Mouse (Mus musculus) cerebellum, postnatal 4 days (tissue): ENCODE measurements around the gene Gm10282.

ENCODE experiments used
- DNase-seq, 2 experiments: peaks; one replicate each; pipeline ENCODE4 v3.0.0; 2022; ENCODE audit warnings: low spot score in 2 of 2, mixed read lengths in 1 of 2

The Gm10282 gene

DNA sequence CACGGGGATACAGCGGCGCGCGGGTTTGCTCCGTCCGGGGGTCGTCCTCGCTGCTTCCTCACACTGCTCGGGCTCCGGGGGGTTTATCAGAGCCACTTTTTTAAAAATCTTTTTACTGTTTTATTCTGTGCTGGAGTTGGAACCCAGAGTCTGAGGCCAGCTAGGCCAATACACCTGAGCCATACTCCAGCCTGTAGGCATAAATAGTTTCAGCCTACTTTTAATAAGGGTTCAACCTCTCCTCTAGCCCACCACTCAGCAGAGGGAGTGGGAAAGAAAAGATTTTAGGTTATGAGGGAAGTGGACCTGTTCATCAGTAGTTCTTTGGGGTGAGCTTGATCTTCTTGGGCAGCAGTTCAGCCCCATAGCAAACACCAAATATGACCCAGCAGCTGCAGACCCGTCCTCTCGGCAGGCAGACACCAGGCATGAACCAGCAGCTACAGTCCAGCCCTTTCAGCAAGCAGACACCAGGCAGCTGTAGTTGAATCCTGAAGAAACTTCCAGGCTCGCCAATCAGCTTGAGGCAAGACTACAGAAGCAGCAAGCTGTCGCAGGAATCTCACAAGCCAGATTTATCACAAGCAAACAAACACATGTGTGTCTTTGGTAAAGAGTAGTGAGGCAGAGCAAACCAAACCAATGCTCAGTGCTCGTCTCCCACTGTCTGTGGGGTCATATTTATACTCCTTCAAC lies at the start of gene Gm10282:
Gm10282 (minus strand) TSS at position 51 of the 696 bp plus-strand sequence.
- DNase-seq: no peak

DNA sequence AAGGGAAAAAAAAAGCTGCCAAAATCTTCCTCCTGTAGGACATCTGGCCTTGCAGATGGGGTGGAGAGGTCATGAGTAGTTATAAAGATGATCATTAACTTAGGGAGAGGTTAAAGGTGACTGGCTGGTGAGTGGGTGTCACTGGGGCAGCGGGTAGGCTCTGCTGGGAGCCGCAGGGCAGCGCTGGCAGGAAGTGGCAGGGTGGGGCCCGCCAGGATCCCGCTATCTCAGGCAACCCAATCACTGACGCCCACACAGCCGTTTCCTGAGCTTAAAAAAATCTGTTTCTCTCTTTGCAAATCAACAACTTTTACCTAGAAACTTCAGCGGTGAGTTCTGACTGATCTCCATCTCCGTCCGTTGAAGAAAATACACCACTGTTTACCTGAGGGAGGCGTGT lies 49.2 kb upstream of the Gm10282 start:
- DNase-seq: no peak

DNA sequence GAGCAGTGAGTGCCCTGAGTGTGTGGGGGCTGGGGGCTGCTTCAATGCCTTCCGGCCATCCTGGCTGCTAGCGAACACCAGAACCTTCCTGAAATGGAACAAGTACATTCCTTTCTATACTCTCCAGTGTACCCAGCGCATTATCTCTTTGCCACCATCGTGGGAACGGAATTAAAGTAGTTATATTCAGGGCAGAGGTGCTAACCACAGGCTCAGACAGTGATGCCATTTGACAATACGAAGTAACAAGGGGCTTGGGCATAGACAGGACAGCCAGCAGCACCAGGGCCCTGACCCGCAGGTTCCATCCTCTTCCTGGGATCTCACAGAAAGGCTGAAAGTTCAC lies 48.6 kb upstream of the Gm10282 start:
- no peak for DNase-seq

DNA sequence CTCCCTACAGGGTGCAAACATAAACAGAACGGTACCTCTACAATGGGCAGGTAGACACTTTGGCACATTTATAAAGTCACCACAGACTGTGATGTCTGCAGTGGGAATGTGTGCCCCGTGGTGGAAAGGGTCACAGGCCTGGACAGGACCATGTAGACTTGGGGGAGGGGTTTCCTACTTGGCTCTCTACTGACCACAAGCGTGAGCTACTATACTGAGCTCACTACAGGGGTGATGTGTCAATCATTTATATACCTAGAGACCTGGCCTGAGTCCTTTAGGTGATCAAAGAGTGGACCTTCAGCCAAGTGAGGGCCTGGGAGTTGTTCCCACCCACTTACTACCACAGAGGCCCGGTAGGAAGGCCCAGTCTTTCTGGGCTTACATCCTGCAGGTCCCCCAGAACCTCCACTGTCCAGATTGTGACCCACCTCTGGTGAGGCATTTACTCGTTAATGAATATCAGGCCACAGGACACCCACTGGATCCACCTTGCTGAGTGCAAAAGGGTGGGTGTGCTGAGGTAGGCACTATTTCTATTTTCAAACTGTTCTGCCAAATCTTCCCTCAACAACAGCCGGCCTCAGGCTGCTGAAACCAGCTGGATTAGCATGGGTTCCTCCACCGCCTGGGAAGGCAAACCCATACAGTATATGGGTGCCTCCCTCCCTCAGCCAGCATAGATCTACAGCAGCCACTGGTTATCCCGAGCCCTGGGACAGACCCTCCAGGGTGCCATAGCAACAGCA lies 48.1 kb upstream of the Gm10282 start:
- no peak for DNase-seq

DNA sequence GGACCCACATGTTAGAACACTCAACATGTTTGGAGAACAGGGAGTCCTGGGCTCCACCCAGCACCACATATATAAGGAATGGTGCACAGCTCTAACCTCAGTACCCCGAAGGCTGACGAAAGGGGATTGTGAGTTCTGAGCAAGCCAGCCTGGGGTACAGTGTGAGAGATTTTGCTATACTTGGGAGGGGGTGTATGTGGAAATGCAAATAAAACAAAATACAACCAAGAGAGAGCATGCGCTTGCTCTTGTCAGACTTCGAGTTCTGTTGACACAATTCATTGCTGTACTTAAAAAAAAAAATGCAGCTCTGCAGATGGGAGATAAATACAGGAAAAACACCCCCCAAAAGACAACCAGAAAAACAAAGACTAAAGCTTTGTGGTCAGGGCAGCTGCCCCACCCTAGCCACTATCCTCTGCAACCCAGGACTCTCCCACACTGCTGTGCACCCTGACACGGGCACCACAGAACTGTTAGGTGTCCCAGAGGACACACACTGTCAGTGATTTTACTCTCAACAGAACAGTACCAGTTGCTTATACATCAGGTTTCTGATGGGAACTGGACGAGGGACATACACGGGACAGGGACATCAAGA lies 46.4 kb upstream of the Gm10282 start:
- no peak for DNase-seq

DNA sequence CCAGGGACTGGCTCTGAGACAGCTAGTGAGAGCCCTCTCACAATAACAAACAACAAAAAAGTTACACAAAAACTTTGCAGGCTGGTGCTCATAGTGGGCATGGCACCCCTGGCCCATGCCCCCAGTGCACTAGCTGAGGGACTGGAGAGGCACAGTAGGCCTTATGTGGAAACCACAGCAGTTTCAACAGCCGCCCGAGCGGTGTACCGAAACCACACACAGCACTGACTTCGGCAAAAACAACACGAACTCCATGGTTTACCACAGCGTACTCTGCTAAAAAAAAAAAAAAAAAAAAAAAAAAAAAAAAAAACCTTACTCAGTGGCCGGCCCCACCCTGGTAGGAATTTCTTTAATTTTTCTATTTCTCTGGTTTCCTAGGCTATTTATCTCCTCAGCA lies 45.7 kb upstream of the Gm10282 start:
- no peak for DNase-seq

DNA sequence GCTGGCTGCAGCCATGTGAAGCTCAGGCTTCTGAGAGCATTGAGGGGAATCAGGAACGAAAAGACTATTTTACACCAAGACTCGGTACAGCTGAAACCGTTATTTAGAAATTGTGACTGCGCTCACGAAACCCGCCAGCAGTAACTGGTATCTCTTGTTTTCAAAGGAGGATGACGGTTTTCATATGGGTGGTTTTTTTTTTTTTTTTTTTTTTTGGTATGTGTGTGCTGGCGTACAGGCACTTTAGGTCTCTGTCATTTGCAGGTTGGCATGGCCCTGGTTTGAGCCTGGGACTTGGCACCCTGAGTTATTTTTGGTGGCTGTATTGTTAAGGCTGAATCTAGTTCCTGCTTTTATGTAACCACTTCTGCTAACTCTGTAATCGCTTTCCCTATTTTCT lies 44.8 kb upstream of the Gm10282 start:
- no peak for DNase-seq

DNA sequence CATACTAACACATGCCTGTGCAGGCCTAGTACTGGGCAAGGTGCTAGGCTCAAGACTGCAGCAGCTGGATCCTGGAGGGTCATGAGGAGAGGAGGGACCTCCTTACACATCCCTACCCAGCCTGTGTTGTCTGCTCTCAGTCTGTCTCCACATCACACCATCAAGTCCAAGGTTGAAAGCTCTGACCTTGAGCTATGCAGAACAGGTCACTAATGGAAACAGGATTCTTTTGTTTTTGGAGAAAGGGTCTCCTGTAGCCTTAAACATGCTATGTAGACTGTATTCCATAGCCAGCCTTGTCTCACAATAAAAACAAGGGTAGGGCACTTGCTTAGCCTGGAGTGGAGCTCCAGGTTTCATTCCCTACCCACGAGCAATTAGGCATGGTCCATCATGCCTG lies 43.9 kb upstream of the Gm10282 start:
- no peak for DNase-seq

DNA sequence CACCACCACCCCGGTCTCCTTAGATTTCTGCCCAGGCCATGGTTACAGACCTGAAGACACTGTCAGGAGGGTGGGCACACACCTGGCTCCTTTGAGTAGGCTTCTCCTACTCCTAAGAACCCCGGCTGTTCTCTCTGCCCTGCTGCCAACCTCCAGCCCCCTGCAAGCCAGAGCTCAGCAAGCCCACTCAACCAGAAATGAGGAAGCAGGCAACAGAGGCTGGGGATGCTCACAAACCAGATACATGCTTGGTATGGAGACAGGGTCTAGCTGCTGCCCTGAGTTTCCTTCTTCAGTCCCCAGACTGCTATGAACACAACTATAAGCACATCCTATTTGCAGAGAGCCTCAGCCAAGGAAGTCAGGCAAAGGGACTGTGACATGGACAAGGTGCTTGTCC lies 43.1 kb upstream of the Gm10282 start:
- DNase-seq: no peak

DNA sequence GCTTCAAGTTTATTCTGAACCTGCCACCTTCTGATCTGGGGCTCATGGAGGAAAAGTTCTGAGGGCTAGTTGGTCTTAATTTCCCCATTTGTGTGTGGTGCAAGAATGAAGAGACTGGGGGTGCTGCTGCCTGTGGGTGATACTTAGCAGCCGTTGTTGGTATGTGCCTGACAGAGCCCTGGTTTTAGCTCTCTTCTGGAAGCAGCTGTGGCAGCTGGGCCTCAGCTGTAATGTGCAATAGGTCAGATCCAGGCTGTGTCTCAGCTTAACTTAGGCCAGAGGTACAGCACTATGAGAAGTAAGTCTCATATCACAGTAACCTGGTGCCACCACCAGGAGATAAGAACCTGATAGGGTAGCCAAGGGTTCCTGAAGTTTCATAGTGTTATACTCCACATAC lies 42.5 kb upstream of the Gm10282 start:
- no peak for DNase-seq

DNA sequence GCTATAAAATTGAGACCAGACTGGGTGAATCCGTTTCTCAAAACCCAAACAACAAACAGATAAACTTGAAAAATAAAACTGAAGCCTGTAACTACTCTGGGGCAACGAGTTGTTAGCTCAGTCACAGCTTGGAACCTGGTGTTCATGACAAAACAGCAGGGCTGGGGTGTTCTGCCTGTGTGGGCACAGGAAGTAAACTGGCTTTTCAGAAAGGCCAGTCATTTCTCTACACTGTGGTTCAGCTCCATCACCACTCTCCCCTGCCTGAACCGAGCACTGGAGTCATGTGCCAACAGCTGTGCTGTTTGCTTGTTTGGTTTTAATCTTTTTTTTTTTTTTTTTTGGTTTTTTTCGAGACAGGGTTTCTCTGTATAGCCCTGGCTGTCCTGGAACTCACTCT lies 38.7 kb upstream of the Gm10282 start:
- DNase-seq: no peak

DNA sequence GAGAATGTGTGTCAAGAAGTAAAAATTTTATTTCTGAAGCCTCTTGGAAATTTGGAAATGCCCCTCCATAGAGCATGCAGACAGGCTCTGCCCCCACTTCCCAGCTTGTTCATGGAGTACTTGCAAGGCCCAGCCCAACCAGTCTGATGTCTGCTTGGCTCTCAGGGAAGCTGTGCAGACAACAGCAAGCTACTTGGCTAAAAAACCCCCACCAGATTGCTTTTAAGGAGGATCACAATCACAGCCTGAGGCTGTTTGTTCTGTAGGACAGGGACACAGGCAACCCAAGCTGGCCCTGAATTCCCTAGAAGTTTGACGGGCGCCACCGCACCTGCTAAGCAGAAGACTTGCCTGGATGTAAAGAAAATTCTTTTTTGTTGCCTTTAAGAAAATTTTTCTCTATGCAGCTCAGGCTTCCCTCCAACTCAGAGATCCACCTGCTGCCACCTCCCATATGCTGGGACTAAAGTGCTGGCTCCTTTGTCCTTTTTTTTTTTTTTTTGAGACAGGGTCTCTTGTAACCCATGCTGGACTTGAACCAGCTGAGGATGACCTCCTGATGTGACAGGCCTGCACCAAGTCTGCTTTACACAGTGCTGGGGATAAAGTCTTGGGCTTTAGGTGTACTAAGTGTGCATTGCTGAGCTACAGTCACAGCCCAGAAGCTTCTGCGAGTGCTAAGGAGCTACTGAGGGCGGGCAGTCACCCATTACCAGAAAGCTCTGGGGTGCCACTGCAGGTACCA lies 37.7 kb upstream of the Gm10282 start:
- DNase-seq: no peak

DNA sequence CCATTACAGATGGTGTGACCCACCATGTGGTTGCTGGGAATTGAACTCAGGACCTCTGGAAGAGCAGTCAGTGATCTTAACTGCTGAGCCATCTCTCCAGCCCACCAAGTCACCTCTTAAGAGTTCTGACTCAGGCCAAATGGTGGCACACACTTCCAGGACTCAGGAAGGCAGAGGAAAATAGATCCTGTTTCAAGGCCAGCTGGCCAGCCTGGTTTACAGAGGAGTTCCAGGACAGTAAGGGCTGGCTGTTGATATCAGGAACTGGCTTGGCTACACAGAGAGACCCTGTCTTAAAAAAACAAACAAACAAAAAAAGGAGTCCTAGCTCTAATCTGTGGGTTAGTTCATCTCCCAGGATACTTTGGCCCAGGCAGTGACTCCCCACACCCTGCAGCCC lies 32.0 kb upstream of the Gm10282 start:
- DNase-seq: no peak

DNA sequence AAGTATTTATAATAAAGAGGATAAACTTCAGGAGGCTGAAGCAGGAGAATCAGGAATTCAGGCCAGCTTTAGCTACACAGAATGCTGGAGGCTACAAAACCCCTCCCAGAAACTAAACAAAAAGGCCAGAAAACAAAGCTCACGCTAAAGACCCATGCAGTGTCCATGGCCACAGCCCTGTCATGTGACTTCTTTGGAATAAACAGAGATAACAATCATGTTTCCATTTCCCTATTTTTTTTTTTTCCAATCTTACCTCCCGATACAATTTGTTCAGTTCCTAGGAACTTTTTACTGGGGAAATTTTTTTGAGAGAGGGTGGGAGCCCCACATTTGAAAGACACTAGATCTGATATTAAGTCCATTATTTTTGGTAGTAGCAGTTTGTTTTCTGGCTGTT lies 31.2 kb upstream of the Gm10282 start:
- DNase-seq: no peak

DNA sequence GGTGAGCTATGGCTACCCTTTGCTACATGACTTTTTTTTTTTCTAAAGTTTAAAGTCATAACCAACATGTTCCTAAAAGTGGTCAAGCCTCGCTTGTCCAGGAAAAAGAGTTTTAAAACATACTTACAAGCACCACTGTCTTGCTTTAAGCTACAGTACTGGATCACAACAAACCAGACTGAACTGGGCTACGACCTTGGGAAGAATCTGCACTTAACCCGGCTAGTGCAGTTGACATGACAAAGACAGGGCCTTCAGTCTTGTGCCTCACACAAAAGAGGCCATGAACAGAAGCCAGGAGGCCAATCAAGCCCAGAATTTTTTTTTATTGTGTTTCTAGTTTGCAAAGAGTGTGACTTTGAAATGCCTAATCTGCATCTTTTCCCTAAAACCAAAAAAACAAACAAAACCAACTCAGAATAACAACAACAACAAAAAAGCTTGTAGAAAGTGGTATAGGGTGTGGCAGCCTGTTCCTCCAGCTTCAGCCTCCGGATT lies 29.1 kb upstream of the Gm10282 start:
- no peak for DNase-seq

DNA sequence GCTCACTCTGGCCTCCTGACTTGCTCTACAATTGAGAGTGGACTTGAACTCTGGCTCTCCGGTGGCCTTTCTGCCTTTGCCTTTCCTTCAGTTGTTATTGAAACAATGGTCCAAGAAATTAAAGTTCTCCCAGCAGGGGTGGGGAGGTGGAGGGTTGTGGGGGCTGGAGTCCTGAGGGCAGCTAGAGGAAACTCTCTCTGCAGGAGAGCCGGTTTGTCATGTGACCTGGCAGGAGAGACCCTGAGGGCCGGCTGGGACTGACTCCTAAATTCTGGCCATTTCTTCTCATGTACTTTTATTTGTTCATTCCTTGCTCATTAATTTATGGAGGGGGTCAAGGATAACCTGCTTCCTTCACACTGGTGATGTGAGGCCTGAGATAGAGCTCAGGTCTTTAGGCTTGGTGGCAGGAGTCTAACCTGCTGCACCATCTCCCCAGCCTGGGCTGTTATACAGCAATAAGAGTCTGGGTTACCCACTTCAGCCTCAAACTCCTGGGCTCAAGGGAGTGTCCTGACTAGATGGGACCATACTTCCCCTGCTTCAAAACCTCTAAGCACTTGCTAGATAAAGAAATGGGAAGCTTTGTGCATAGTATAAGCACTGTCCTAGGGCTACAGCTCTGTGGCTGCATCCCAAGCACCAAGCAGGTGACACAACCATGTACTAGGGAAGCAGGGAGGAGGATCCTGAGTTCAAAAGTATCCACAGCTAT lies 28.5 kb upstream of the Gm10282 start:
- no peak for DNase-seq

DNA sequence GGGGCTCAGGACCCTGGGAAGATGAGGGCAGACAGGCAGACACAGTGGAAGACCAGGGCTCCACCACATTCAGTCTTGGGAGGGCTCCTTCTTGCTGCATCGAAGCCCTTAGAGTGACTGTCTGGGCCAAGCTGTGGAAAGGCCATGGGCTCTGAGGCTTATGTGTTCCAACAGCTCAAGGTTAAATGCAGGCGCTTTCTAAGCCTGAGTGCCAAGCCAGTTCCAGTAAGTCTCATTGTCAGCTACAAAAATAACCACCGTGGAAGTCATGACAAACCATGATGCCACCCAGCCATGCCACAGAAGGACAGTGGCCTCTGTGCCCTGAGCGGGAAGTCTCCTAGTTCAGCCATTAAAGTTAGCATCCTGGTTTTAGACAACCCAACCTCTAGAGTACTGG lies 26.6 kb upstream of the Gm10282 start:
- no peak for DNase-seq

DNA sequence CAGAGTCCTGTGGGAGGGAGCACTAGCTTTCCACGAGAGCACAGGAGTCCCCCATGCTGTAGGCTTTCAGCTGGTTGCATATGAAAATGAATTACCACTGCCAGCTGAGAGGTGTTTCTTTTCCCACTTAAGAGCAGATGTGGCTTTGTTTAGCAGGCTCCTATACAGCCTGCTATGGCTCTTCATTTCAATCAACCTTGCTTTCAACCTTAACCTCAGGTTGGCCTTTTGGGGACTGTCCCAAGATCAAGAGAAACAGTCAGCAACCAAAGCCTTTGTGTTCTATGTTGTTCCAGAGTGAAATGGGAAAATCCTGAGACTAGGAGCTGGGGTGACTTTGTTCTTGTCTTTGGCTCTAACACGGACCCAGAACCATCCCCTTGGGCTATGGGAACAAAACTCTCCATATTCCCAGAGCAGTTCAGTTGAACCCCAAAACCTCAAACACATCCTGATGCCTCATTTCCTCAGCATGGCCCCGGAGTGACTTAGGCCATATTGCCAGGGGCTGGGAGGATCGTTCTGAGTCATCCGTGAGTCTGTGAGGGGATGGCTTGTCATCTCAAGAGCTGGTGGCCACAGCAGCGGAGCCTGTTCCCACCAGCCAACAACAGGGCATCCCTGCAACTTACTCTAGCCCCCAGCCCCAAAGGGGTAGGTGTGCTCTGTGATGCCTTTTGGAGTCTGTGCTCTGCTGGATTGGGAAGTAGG lies 25.9 kb upstream of the Gm10282 start:
- no peak for DNase-seq

DNA sequence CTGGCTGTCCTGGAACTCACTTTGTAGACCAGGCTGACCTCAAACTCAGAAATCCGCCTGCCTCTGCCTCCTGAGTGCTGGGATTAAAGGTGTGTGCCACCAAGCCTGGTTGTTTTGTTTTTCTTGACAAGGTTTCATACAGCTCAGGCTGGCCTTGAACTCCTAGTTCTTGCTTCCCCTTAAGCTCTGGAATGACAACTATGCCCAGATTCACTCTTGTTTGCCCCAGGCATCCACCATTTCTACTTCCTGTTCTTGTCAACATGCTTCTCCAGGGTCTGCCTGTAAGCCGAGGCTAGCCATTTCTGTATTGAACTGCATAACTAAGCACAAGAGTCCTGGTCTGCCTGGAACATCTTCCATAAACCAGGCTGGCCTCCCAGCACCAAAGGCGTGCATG lies 24.1 kb upstream of the Gm10282 start:
- no peak for DNase-seq

DNA sequence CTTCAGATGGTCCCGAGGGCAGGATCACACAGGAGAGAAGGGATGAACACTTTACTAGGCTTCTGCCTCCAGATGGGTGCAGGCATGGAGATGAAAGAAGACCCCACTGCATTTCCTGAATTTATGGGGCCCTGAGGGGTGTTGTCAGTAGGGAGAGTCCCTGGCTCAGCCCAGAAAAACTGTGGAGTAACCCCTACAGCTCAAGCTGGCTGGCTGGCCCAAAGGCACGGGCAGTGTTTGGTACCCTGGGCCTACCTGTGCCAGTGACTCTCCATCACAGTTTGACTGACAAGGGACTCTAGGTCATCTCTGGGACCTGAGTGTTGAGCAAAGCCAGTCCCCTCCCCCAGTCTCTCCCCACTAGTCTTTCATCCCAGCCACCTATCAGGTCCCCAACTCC lies 19.6 kb upstream of the Gm10282 start:
- no peak for DNase-seq

DNA sequence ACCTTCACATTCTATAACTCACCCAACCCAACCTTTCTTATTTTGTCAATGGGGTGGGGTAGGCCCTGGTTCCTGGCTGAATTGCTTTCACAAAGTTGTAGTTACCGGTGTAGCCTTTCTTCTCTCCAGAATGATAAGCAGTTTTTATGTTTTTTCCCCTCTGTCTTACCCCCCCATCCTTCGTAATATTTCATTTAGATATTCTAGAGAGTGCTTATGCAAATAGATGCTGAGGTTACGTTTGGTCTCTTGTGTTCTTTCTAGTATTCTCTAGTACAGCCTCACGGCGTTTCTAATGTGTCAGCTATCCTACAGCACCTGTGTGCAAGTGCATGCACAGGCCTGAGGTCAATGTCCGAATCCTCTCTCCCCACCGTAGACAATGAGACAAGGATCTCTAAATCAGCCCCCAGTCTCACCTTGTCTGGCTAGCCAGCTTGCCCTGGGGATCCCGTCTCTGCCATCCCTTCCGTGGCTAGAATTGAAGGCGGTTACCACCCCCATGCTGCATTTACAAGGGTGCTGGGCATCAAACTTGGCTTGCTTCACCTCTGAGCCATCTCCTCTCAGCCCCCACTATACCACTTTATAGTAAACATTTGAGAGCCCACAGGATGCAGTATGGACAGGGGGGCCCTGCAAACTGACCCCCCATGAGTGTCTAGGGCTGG lies 19.1 kb upstream of the Gm10282 start:
- no peak for DNase-seq
